22 mouse cellular contexts compared by ENCODE assay signal in genomic region chr9:67348983-67349382, GRCm38 (mm10).
DNase-seq lines count a peak whose midpoint lies in the region; ATAC-seq and TF ChIP-seq lines count a peak whose summit lies in the region.
"Had no signal": no experiment of that assay in that cellular context is flagged by ENCODE, and none has a peak within 500 bp of the region (broad histone marks: within the 10 kb centered on the region; RNA-seq: fewer than 3 reads in every experiment).

No protein-coding gene starts in this region.

- H3K27me3 ChIP-seq in hindbrain, postnatal 0 days (ENCODE audit: insufficient read depth, low read length): no peaks in the 10 kb centered on the region
- no peaks in the 10 kb centered on the region for H3K27me3 ChIP-seq in hindbrain, embryonic 14.5 days (ENCODE audit: control insufficient read depth, insufficient read depth, low read length)
- H3K27me3 ChIP-seq: CH12.LX; forebrain, embryonic 13.5 days; heart, embryonic 15.5 days; hindbrain, embryonic 12.5 days; limb, embryonic 12.5 days; midbrain, embryonic 13.5 days had no signal

- no peak overlapping the region for H3K4me3 ChIP-seq in hindbrain, postnatal 0 days (ENCODE audit: low read length)
- no peak overlapping the region for H3K4me3 ChIP-seq in hindbrain, embryonic 14.5 days (replicated peaks; ENCODE audit: low read length)
- no peak overlapping the region for H3K4me3 ChIP-seq in layer of hippocampus, adult 2 months
- H3K4me3 ChIP-seq: forebrain, embryonic 13.5 days; heart, embryonic 15.5 days; hindbrain, embryonic 12.5 days; limb, embryonic 12.5 days; midbrain, embryonic 13.5 days had no signal

- no peak overlapping the region for H3K27ac ChIP-seq in hindbrain, postnatal 0 days
- no peak overlapping the region for H3K27ac ChIP-seq in hindbrain, embryonic 14.5 days
- no peak overlapping the region for H3K27ac ChIP-seq in layer of hippocampus, adult 2 months
- H3K27ac ChIP-seq: forebrain, embryonic 13.5 days; heart, embryonic 15.5 days; hindbrain, embryonic 12.5 days; limb, embryonic 12.5 days; liver, embryonic 14.5 days; macrophage; midbrain, embryonic 13.5 days had no signal

- peak; percentile 22 for DNase-seq in embryo, embryonic 11 days
- no peak for DNase-seq in embryo, embryonic 10.5 days (ENCODE audit: low spot score)
- DNase-seq in hindbrain, postnatal 0 days (ENCODE audit: low spot score): peak; percentile 42
- no peak for DNase-seq in hindbrain, embryonic 14.5 days (ENCODE audit: low spot score)
- no peak for DNase-seq in layer of hippocampus, adult 2 months (ENCODE audit: low spot score in 2 of 2)
- no peak for DNase-seq in layer of hippocampus, postnatal 36 days
- DNase-seq in NIH3T3 (ENCODE audit: low read depth): peak; percentile 39
- no peak for DNase-seq in ovary, postnatal 36 days (ENCODE audit: low spot score)
- DNase-seq: adrenal gland, postnatal 10 days; cerebellum, adult 2 months; layer of hippocampus, adult 9-11 months; right cerebral cortex, adult 18-20 months; thymus, adult 18-20 months had no signal

- H3K4me1 ChIP-seq in hindbrain, postnatal 0 days (ENCODE audit: insufficient read depth, low read length): no peaks in the 10 kb centered on the region
- no peaks in the 10 kb centered on the region for H3K4me1 ChIP-seq in hindbrain, embryonic 14.5 days (replicated peaks; ENCODE audit: control insufficient read depth, insufficient read depth, low read length)
- H3K4me1 ChIP-seq: forebrain, embryonic 13.5 days; heart, embryonic 15.5 days; hindbrain, embryonic 12.5 days; limb, embryonic 12.5 days; midbrain, embryonic 13.5 days had no signal

- no peak overlapping the region for H3K4me2 ChIP-seq in hindbrain, postnatal 0 days (ENCODE audit: low read depth, low read length)
- no peak overlapping the region for H3K4me2 ChIP-seq in hindbrain, embryonic 14.5 days (replicated peaks)
- H3K4me2 ChIP-seq: forebrain, embryonic 13.5 days; heart, embryonic 15.5 days; hindbrain, embryonic 12.5 days; limb, embryonic 12.5 days; midbrain, embryonic 13.5 days had no signal

- H3K36me3 ChIP-seq in hindbrain, postnatal 0 days (ENCODE audit: insufficient read depth, low read length): no peaks in the 10 kb centered on the region
- no peaks in the 10 kb centered on the region for H3K36me3 ChIP-seq in hindbrain, embryonic 14.5 days (replicated peaks; ENCODE audit: control insufficient read depth, insufficient read depth)
- H3K36me3 ChIP-seq: hindbrain, embryonic 12.5 days; midbrain, embryonic 13.5 days had no signal

- H3K9ac ChIP-seq in hindbrain, postnatal 0 days (replicated peaks; ENCODE audit: low read length): no peak overlapping the region
- no peak overlapping the region for H3K9ac ChIP-seq in hindbrain, embryonic 14.5 days
- H3K9ac ChIP-seq: forebrain, embryonic 13.5 days; heart, embryonic 15.5 days; hindbrain, embryonic 12.5 days; limb, embryonic 12.5 days; liver, embryonic 14.5 days; midbrain, embryonic 13.5 days had no signal

- WGBS in hindbrain, postnatal 0 days: 84% methylated on average over 7 of the region's 7 CpGs
- WGBS in hindbrain, embryonic 14.5 days: 87% methylated on average over 7 of the region's 7 CpGs

- TF ChIP-seq CTCF in hindbrain, postnatal 0 days (IDR thresholded peaks at IDR 0.05; ENCODE audit: low read depth): peak; percentile 44
- TF ChIP-seq CTCF in layer of hippocampus, adult 2 months (conservative IDR thresholded peaks at IDR 0.05): peak; percentile 40

- no peak for ATAC-seq in hindbrain, postnatal 0 days
- no peak for ATAC-seq in hindbrain, embryonic 14.5 days (ENCODE audit: low FRiP score)
- ATAC-seq: forebrain, embryonic 13.5 days; intestine, embryonic 16.5 days; midbrain, embryonic 13.5 days had no signal

- H3K9me3 ChIP-seq in hindbrain, postnatal 0 days (ENCODE audit: low read length): no peaks in the 10 kb centered on the region
- H3K9me3 ChIP-seq in hindbrain, embryonic 14.5 days (ENCODE audit: control insufficient read depth, low read length): no peaks in the 10 kb centered on the region
- H3K9me3 ChIP-seq: forebrain, embryonic 13.5 days; heart, embryonic 15.5 days; hindbrain, embryonic 12.5 days; limb, embryonic 12.5 days; midbrain, embryonic 13.5 days had no signal

Comparison
In these comparisons a context has a peak if more than half of its experiments do, and no peak if none do; other contexts are left out.
1. DNase-seq: peak in embryo, embryonic 11 days (single experiment), hindbrain, postnatal 0 days (single experiment) and NIH3T3 (single experiment); none in embryo, embryonic 10.5 days (single experiment), hindbrain, embryonic 14.5 days (single experiment), layer of hippocampus, adult 2 months (0 of 2), layer of hippocampus, postnatal 36 days (0 of 2) and ovary, postnatal 36 days (single experiment).